Mouse (Mus musculus) hindbrain, embryonic 10.5 days (tissue): ENCODE measurements around the gene Sfpq. TPM values are rescaled to one million over a fixed set of nuclear protein-coding genes. Genes with fewer than 3 reads are reported as not detected.

Experiments
- DNase-seq: peaks from one replicate; pipeline ENCODE4 v3.0.0-alpha.2; 2017; ENCODE audit warnings: low spot score
- H3K27ac ChIP-seq: fragments of 300-500 bp; sonication (generic); 2 replicates; pipeline ENCODE4 v1.5.1; 2016; ENCODE audit warnings: mild to moderate bottlenecking, moderate library complexity
- H3K27me3 ChIP-seq: fragments of 300-500 bp; sonication (generic); 2 replicates; pipeline ENCODE4 v1.6.1; 2016; ENCODE audit warnings: mild to moderate bottlenecking; ENCODE audit not compliant: poor library complexity, insufficient read depth, severe bottlenecking
- H3K36me3 ChIP-seq: fragments of 300-500 bp; sonication (generic); 2 replicates; pipeline ENCODE4 v1.6.1; 2016; ENCODE audit warnings: mild to moderate bottlenecking, moderate library complexity
- H3K4me1 ChIP-seq: fragments of 300-500 bp; sonication (generic); replicated peaks from 2 replicates; pipeline ENCODE4 v1.6.1; 2016; ENCODE audit warnings: mild to moderate bottlenecking
- H3K4me3 ChIP-seq: fragments of 300-500 bp; sonication (generic); 2 replicates; pipeline ENCODE4 v1.5.1; 2016; ENCODE audit warnings: mild to moderate bottlenecking, moderate library complexity
- H3K9me3 ChIP-seq: fragments of 300-500 bp; sonication (generic); 2 replicates; pipeline ENCODE4 v1.6.1; 2016; ENCODE audit warnings: mild to moderate bottlenecking, moderate library complexity
- WGBS: fragments of 180-500 bp; shearing (Covaris S2); methylation state at CpG from one replicate; pipeline ENCODE4 v1.1.7; 2016; 5-methylcytosine and 5-hydroxymethylcytosine counted together
- polyA plus RNA-seq: library from polyadenylated mRNA; unstranded; fragments of >200 nt; fragmentation: Nextera tagmentation; extraction: Ambion mirVana; gene quantifications from 2 replicates; pipeline ENCODE4 v1.2.1, GENCODE M21; 2016

Gene Sfpq
- polyA plus RNA-seq, 1 experiment from 2014 or later: 103 TPM

- H3K4me3 ChIP-seq: no peak overlapping the region
- no peaks in the 10 kb centered on the region for H3K9me3 ChIP-seq
- no peaks in the 10 kb centered on the region for H3K4me1 ChIP-seq
- DNase-seq: no peak
- H3K27ac ChIP-seq: no peak overlapping the region
- peaks cover 33% of the 10 kb centered on the region for H3K36me3 ChIP-seq
- WGBS: 94% methylated on average over 1 of the region's 1 CpGs
- no peaks in the 10 kb centered on the region for H3K27me3 ChIP-seq
Observed at GRCm38 (mm10) chr4:127085761-127086160, 64.6 kb downstream of the Sfpq start.

Other genes with a start within 250 kb of the Sfpq start
- gene Zmym4, start 53.2 kb upstream of the Sfpq start, polyA plus RNA-seq: 24.3 and 27.3 TPM in 2 replicates
- 28.1 and 35.6 TPM in 2 replicates for gene Zmym1, start 39.8 kb downstream of the Sfpq start, polyA plus RNA-seq
- gene Zmym6, start 56.1 kb downstream of the Sfpq start, polyA plus RNA-seq: 19.5 and 21.6 TPM in 2 replicates
- 17.0 and 17.1 TPM in 2 replicates for gene Tmem35b, start 102.4 kb downstream of the Sfpq start, polyA plus RNA-seq
- 3.7 and 7.9 TPM in 2 replicates for gene Dlgap3, start 147.9 kb downstream of the Sfpq start, polyA plus RNA-seq
- gene Smim12, start 222.5 kb downstream of the Sfpq start, polyA plus RNA-seq: 78.7 and 81.1 TPM in 2 replicates